Mouse (Mus musculus) ES-Bruce4 (cell line): ENCODE results near the gene Dennd5b.
A peak's percentile ranks its signal among the peaks of the same experiment; 100 is the strongest.

ENCODE experiments used
- CTCF ChIP-seq: IDR thresholded peaks from one replicate; pipeline ENCODE4 v1.8.1; 2011; ENCODE audit warnings: low read depth, low read length
- EP300 ChIP-seq: IDR thresholded peaks from 2 replicates; pipeline ENCODE4 v1.6.1; 2011; ENCODE audit warnings: low read depth, low read length; ENCODE audit not compliant: insufficient read depth

DNA sequence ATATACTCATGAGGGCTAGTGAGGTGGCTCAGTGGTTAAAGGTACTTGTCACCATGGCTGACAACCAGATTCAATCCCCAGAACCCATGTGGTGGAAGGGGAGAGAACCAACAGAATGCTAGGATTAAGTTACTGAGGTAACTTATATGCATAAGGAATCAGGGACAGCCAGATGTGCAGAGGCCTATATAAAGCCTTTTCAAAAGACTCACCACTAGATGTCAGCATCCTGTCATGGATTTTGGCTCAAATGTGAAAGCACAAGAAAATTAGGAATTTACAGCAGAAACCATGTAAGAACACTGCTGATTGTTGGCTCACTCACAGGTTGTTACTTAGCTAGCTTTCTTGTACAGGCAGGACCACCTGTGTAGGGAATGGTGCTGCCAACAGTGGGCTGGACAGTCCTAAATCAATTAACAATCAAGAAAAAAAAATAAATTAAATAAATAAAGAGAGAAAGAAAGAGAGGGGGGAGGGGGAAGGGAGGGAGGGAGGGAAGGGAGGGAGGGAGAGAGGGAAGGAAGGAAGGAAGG, 90.6 kb downstream of the Dennd5b start:
- TF ChIP-seq CTCF: peak; percentile 23
- TF ChIP-seq EP300: no peak
